Comparison of ENCODE assay signal across 21 mouse cellular contexts in the genomic region with DNA sequence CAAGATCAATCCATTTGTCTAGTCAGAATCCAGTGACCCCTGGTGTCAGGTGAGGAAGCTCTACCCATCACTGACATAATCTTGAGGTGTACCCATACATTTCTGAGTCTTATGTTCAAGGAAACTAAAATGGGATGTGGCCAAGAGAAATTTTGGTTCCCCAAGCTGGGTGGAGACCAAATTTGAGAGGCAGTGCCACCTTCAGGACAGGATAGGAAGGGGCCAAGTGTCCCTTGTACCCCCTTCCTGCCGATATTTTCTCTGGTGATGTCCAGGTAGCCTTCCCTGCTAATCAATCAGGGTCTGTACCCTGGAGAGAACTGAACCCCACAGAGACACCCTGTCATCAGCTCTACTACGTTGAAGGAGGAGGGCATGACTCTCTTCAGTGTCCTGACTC. TPM values are rescaled to one million over a fixed set of nuclear protein-coding genes. Genes with fewer than 3 reads are reported as not detected.
A peak's percentile ranks its signal among the peaks of the same experiment; 100 is the strongest.
DNase-seq lines count a peak whose midpoint lies in the region; ATAC-seq and TF ChIP-seq lines count a peak whose summit lies in the region.
"Had no signal": no experiment of that assay in that cellular context is flagged by ENCODE, and none has a peak within 500 bp of the region (broad histone marks: within the 10 kb centered on the region; RNA-seq: fewer than 3 reads in every experiment).

No protein-coding gene starts in this region.

- no peak overlapping the region for H3K9ac ChIP-seq in heart, adult 2 months (ENCODE audit: low read depth, low read length)
- H3K9ac ChIP-seq in forebrain, postnatal 0 days = no peak overlapping the region
- H3K9ac ChIP-seq in hindbrain, postnatal 0 days (replicated peaks; ENCODE audit: low read length) = no peak overlapping the region
- H3K9ac ChIP-seq: forebrain, embryonic 12.5 days; hindbrain, embryonic 14.5 days; liver, embryonic 15.5 days had no signal

- H3K4me3 ChIP-seq in heart, adult 2 months = no peak overlapping the region
- H3K4me3 ChIP-seq in lung, adult 2 months (replicated peaks; ENCODE audit: extremely low read depth, low read depth, low read length) = no peak overlapping the region
- H3K4me3 ChIP-seq in forebrain, postnatal 0 days (ENCODE audit: low read depth, low read length) = no peak overlapping the region
- H3K4me3 ChIP-seq in hindbrain, postnatal 0 days (ENCODE audit: low read length) = no peak overlapping the region
- H3K4me3 ChIP-seq: forebrain, embryonic 12.5 days; liver, embryonic 15.5 days had no signal

- TF ChIP-seq CTCF in heart, adult 2 months (IDR thresholded peaks at IDR 0.05) = peak; percentile 35
- peak; percentile 18; the same call in 1 of the 2 replicates for TF ChIP-seq CTCF in lung, adult 2 months (IDR thresholded peaks at IDR 0.05; ENCODE audit: insufficient read depth, low read length)
- no peak for TF ChIP-seq CTCF in forebrain, postnatal 0 days (IDR thresholded peaks at IDR 0.05; ENCODE audit: low read depth)
- no peak for TF ChIP-seq CTCF in hindbrain, postnatal 0 days (IDR thresholded peaks at IDR 0.05; ENCODE audit: low read depth)

- H3K27ac ChIP-seq in heart, adult 2 months = no peak overlapping the region
- no peak overlapping the region for H3K27ac ChIP-seq in forebrain, postnatal 0 days (ENCODE audit: low read depth, low read length)
- no peak overlapping the region for H3K27ac ChIP-seq in hindbrain, postnatal 0 days
- H3K27ac ChIP-seq: forebrain, embryonic 12.5 days; hindbrain, embryonic 14.5 days; liver, embryonic 15.5 days had no signal

- H3K36me3 ChIP-seq in heart, adult 2 months (ENCODE audit: control insufficient read depth, insufficient read depth, low read length) = no peaks in the 10 kb centered on the region
- H3K36me3 ChIP-seq in forebrain, postnatal 0 days (ENCODE audit: insufficient read depth) = no peaks in the 10 kb centered on the region
- H3K36me3 ChIP-seq in hindbrain, postnatal 0 days (ENCODE audit: insufficient read depth, low read length) = no peaks in the 10 kb centered on the region
- H3K36me3 ChIP-seq: forebrain, embryonic 12.5 days; G1E; liver, embryonic 15.5 days had no signal

- no peak for TF ChIP-seq EP300 in heart, adult 2 months (IDR thresholded peaks at IDR 0.05; ENCODE audit: insufficient read depth, low read depth, low read length)

- H3K4me2 ChIP-seq in forebrain, postnatal 0 days (ENCODE audit: low read depth) = no peak overlapping the region
- no peak overlapping the region for H3K4me2 ChIP-seq in hindbrain, postnatal 0 days (ENCODE audit: low read depth, low read length)
- H3K4me2 ChIP-seq: forebrain, embryonic 12.5 days; heart, embryonic 11.5 days; hindbrain, embryonic 14.5 days; liver, embryonic 15.5 days had no signal

- H3K4me1 ChIP-seq in heart, adult 2 months (ENCODE audit: control insufficient read depth, insufficient read depth, low read length) = no peaks in the 10 kb centered on the region
- H3K4me1 ChIP-seq in lung, adult 2 months (ENCODE audit: control insufficient read depth, insufficient read depth, low read length) = no peaks in the 10 kb centered on the region
- no peaks in the 10 kb centered on the region for H3K4me1 ChIP-seq in forebrain, postnatal 0 days (ENCODE audit: insufficient read depth)
- no peaks in the 10 kb centered on the region for H3K4me1 ChIP-seq in hindbrain, postnatal 0 days (ENCODE audit: insufficient read depth, low read length)
- H3K4me1 ChIP-seq: forebrain, embryonic 12.5 days; liver, embryonic 15.5 days had no signal

- no peaks in the 10 kb centered on the region for H3K9me3 ChIP-seq in forebrain, postnatal 0 days (ENCODE audit: low read length)
- 0 out of 2 replicates have a peak, but pooled peaks cover 2% of the 10 kb centered on the region for H3K9me3 ChIP-seq in hindbrain, postnatal 0 days (ENCODE audit: low read length)
- H3K9me3 ChIP-seq: G1E; liver, embryonic 15.5 days had no signal

- no peaks in the 10 kb centered on the region for H3K79me2 ChIP-seq in heart, adult 2 months (replicated peaks; ENCODE audit: control insufficient read depth, insufficient read depth, low read length)

- TF ChIP-seq POLR2A in heart, adult 2 months (IDR thresholded peaks at IDR 0.05; ENCODE audit: insufficient read depth, low read depth, low read length) = no peak
- TF ChIP-seq POLR2A in lung, adult 2 months (IDR thresholded peaks at IDR 0.05; ENCODE audit: borderline replicate concordance, extremely low read depth, low read depth, low read length) = no peak

- intact Hi-C loops in heart, adult 2 months (cut with DNase I) = no loop called here
- intact Hi-C loops in heart, postnatal 10 days (cut with DNase I) = no loop called here

- WGBS in heart, adult 2 months = 30% methylated on average over 2 of the region's 2 CpGs
- 22% methylated on average over 2 of the region's 2 CpGs for WGBS in lung, adult 2 months
- 27% methylated on average over 2 of the region's 2 CpGs for WGBS in forebrain, postnatal 0 days
- WGBS in hindbrain, postnatal 0 days = 44% methylated on average over 2 of the region's 2 CpGs

- ATAC-seq in forebrain, postnatal 0 days = no peak
- no peak for ATAC-seq in hindbrain, postnatal 0 days

- DNase-seq in heart, adult 2 months = no peak
- no peak for DNase-seq in heart, postnatal 10 days
- DNase-seq in lung, adult 2 months = no peak
- DNase-seq in lung, postnatal 25 days (ENCODE audit: low spot score) = no peak
- peak; percentile 6 for DNase-seq in lung, postnatal 10 days
- no peak for DNase-seq in forebrain, postnatal 0 days
- no peak for DNase-seq in hindbrain, postnatal 0 days (ENCODE audit: low spot score)
- DNase-seq: cerebellum, adult 11 months; cerebellum, postnatal 14 days; kidney, adult 18-20 months; midbrain, embryonic 14.5 days; right cerebral cortex, adult 18-20 months; spleen, adult 18-20 months; thymus, postnatal 36 days had no signal

- H3K27me3 ChIP-seq in heart, adult 2 months (ENCODE audit: control insufficient read depth, insufficient read depth, low read length) = no peaks in the 10 kb centered on the region
- H3K27me3 ChIP-seq in forebrain, postnatal 0 days (ENCODE audit: insufficient read depth, low read length) = no peaks in the 10 kb centered on the region
- H3K27me3 ChIP-seq in hindbrain, postnatal 0 days (ENCODE audit: insufficient read depth, low read length) = no peaks in the 10 kb centered on the region
- H3K27me3 ChIP-seq: forebrain, embryonic 12.5 days; liver, embryonic 15.5 days had no signal

RNA-seq across cellular contexts. Expression of a gene that starts 28.9 kb away (rescaled TPM):
- 1 to 10 TPM; 1.2 to 1.4 TPM for total RNA-seq in heart, adult 2 months (2021)
- 1.1 and 1.3 TPM in 2 replicates for polyA plus RNA-seq in heart, adult 2 months (2012; rRNA removed)
- total RNA-seq in heart, postnatal 10 days (2021) = under 1 TPM in 1 of 2 experiments, not detected in 1; 0.19 TPM
- 3.1 and 3.3 TPM in 2 replicates for polyA plus RNA-seq in lung, adult 2 months (2012; rRNA removed)
- total RNA-seq in forebrain, postnatal 0 days (2014; rRNA removed) = 0.15 and 0.24 TPM in 2 replicates
- polyA plus RNA-seq in forebrain, postnatal 0 days (2015; fragmentation: Nextera tagmentation; extraction: Ambion mirVana) = 0.15 TPM in 1 of 2 replicates, not detected in the other
- not detected in 2 replicates for total RNA-seq in hindbrain, postnatal 0 days (2014; rRNA removed)
- 0.09 TPM in 1 of 2 replicates, not detected in the other for polyA plus RNA-seq in hindbrain, postnatal 0 days (2015; fragmentation: Nextera tagmentation; extraction: Ambion mirVana)
- total RNA-seq: G1E; megakaryocyte progenitor cell, adult 5-6 weeks had no signal
- polyA plus RNA-seq: forebrain, embryonic 12.5 days; G1E; heart, embryonic 11.5 days; limb, embryonic 11.5 days had no signal

RNA-seq across cellular contexts. Expression of a gene that starts 44.0 kb away (rescaled TPM):
- total RNA-seq in heart, adult 2 months (2021) = 1 to 10 TPM; 3.1 to 5.8 TPM
- polyA plus RNA-seq in heart, adult 2 months (2012; rRNA removed) = 7.3 and 10.7 TPM in 2 replicates
- 10 to 100 TPM; 11.6 to 12.3 TPM for total RNA-seq in heart, postnatal 10 days (2021)
- 46.9 and 51.8 TPM in 2 replicates for polyA plus RNA-seq in lung, adult 2 months (2012; rRNA removed)
- 3.5 and 4.0 TPM in 2 replicates for total RNA-seq in forebrain, postnatal 0 days (2014; rRNA removed)
- 6.7 and 6.9 TPM in 2 replicates for polyA plus RNA-seq in forebrain, postnatal 0 days (2015; fragmentation: Nextera tagmentation; extraction: Ambion mirVana)
- 8.5 and 15.9 TPM in 2 replicates for total RNA-seq in hindbrain, postnatal 0 days (2014; rRNA removed)
- 11.7 and 12.0 TPM in 2 replicates for polyA plus RNA-seq in hindbrain, postnatal 0 days (2015; fragmentation: Nextera tagmentation; extraction: Ambion mirVana)
- total RNA-seq: megakaryocyte progenitor cell, adult 5-6 weeks had no signal

RNA-seq across cellular contexts. Expression of a gene that starts 58.5 kb away (rescaled TPM):
- total RNA-seq in heart, adult 2 months (2021) = 1 to 10 TPM; 2.2 to 3.7 TPM
- 3.3 TPM in 2 replicates for polyA plus RNA-seq in heart, adult 2 months (2012; rRNA removed)
- 1 to 10 TPM; 2.8 to 3.2 TPM for total RNA-seq in heart, postnatal 10 days (2021)
- polyA plus RNA-seq in lung, adult 2 months (2012; rRNA removed) = 8.6 and 10.2 TPM in 2 replicates
- total RNA-seq in forebrain, postnatal 0 days (2014; rRNA removed) = 5.1 and 5.5 TPM in 2 replicates
- 4.4 and 4.8 TPM in 2 replicates for polyA plus RNA-seq in forebrain, postnatal 0 days (2015; fragmentation: Nextera tagmentation; extraction: Ambion mirVana)
- total RNA-seq in hindbrain, postnatal 0 days (2014; rRNA removed) = 4.2 and 4.4 TPM in 2 replicates
- 4.2 and 5.4 TPM in 2 replicates for polyA plus RNA-seq in hindbrain, postnatal 0 days (2015; fragmentation: Nextera tagmentation; extraction: Ambion mirVana)

Comparison
In these comparisons a context has a peak if more than half of its experiments do, and no peak if none do; other contexts are left out.
1. CTCF ChIP-seq: peak in heart, adult 2 months (single experiment) and lung, adult 2 months (single experiment); none in forebrain, postnatal 0 days (single experiment) and hindbrain, postnatal 0 days (single experiment).